Mouse (Mus musculus) ES-Bruce4 (cell line): ENCODE results near the gene Pecr. TPM values are rescaled to one million over a fixed set of nuclear protein-coding genes. Genes with fewer than 3 reads are reported as not detected.
"Not testable (repeated sequence)": the region's sequence is repeated elsewhere in the genome, so short reads cannot be mapped to it uniquely, and the experiment has no call there.

Experiments used
- H3K27ac ChIP-seq: 2 replicates; pipeline ENCODE4 v1.5.1; 2012; ENCODE audit warnings: low read length, inconsistent platforms; ENCODE audit not compliant: insufficient read depth
- H3K27me3 ChIP-seq: 2 replicates; pipeline ENCODE4 v1.6.1; 2012; ENCODE audit warnings: mild to moderate bottlenecking, low read length, inconsistent platforms; ENCODE audit not compliant: control insufficient read depth, poor library complexity, insufficient read depth, severe bottlenecking
- H3K36me3 ChIP-seq: 2 replicates; pipeline ENCODE4 v1.6.1; 2012; ENCODE audit warnings: inconsistent platforms, mild to moderate bottlenecking, low read length, moderate library complexity; ENCODE audit not compliant: control insufficient read depth, poor library complexity, insufficient read depth, severe bottlenecking
- H3K4me1 ChIP-seq: one replicate; pipeline ENCODE4 v1.8.1; 2011; ENCODE audit warnings: low read length; ENCODE audit not compliant: control insufficient read depth, insufficient read depth
- H3K4me3 ChIP-seq: 2 replicates; pipeline ENCODE4 v1.5.1; 2011; ENCODE audit warnings: low read depth, mild to moderate bottlenecking, low read length
- H3K9ac ChIP-seq: 2 replicates; pipeline ENCODE4 v1.6.1; 2012; ENCODE audit warnings: low read depth, mild to moderate bottlenecking, inconsistent platforms; ENCODE audit not compliant: poor library complexity, severe bottlenecking
- H3K9me3 ChIP-seq: replicated peaks from 2 replicates; pipeline ENCODE4 v1.6.1; 2012; ENCODE audit warnings: mild to moderate bottlenecking, low read length, inconsistent platforms; ENCODE audit not compliant: control insufficient read depth, poor library complexity, insufficient read depth, severe bottlenecking
- CTCF ChIP-seq: IDR thresholded peaks from one replicate; pipeline ENCODE4 v1.8.1; 2011; ENCODE audit warnings: low read depth, low read length
- EP300 ChIP-seq: IDR thresholded peaks from 2 replicates; pipeline ENCODE4 v1.6.1; 2011; ENCODE audit warnings: low read depth, low read length; ENCODE audit not compliant: insufficient read depth
- POLR2A ChIP-seq: IDR thresholded peaks from one replicate; pipeline ENCODE4 v1.8.1; 2011; ENCODE audit warnings: low read length; ENCODE audit not compliant: insufficient read depth
- polyA plus RNA-seq: library from polyadenylated mRNA; stranded (reverse); fragments of >200 nt; gene quantifications from 2 replicates; pipeline ENCODE4 v1.2.4, GENCODE M21; 2011; ENCODE audit warnings: low read depth; ENCODE audit not compliant: missing spikeins, insufficient read depth, insufficient read length

The Pecr gene
- polyA plus RNA-seq, 1 experiment, result 67.1 TPM

DNA sequence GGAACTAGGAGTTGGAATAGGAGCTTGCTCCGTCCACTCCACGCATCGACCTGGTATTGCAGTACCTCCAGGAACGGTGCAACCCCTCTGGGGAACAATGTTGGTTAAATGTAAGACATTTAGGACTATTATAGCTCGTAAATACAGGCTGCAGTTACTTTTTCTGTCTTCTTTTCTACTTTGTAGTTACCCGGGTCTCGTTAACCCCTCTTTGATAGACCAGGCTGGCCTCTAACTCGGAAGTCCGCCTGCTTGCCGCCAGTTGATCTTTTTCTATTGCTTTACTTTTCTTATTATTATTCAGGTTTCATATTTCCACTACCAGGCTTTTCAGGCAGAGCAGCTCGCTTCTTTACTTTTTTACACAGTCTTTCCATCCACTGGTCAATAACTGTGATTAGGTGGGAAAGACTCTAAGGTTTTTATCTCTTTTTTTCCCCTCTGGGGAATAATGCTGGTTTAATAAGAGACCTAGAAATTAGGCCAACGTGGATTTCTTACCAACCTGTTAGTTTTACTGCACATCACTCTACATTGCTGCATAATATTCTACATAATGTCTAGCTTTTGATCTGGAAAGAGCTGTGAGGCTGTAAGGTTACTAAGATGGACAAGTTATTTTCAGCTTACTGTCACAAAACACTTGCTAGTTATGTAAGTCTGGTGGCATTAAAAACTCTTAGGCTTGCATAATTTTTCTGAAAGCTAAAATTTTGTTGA is 39.6 kb downstream of the Pecr start:
- H3K9me3 ChIP-seq, result no peaks in the 10 kb centered on the region
- TF ChIP-seq EP300 (no peak), POLR2A (peak; percentile 98)
- H3K36me3 ChIP-seq, result 0 out of 2 replicates have a peak, but pooled peaks cover 3% of the 10 kb centered on the region
- peaks cover 2% of the 10 kb centered on the region for H3K4me1 ChIP-seq
- no peaks in the 10 kb centered on the region for H3K27me3 ChIP-seq
- 0 out of 2 replicates have a peak overlapping the region, but pooled peaks have one; percentile 47 for H3K9ac ChIP-seq
- H3K27ac ChIP-seq, result no peak overlapping the region
- H3K4me3 ChIP-seq, result no peak overlapping the region; the same call in 1 of the 2 replicates

DNA sequence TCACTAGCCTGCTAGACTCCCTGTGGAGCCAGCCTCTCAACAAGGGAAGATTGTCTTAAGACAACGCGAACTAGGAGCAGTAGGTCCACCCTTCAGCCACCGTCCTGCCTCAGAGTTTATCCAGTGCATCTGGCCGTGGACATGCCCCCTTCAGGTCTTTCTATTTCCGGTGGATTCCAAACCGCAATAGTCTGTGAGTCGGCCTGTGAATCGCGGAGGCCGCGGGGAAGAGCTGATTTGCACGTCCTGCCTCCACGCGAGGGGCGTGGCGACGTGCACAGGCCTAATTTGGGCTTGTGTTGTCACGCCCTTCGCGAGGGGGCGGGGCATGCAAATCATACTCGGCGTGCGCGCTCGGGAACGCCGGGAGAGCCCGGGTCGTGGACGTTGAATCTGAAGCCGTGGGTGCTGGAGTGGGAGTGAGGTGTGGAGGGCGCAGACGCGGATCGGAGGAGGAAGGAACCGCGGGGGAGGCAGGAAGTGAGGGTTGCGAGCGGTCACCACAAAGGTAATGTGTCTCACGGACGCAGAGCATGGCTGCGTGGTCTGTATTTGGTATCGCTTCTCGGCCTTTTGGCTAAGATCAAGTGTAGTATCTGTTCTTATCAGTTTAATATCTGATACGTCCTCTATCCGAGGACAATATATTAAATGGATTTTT is 40.3 kb downstream of the Pecr start:
- H3K9ac ChIP-seq, result peak overlapping the region; percentile 47
- H3K4me3 ChIP-seq, result peak overlapping the region; percentile 31
- TF ChIP-seq EP300 (no peak; the same call in none of the 2 replicates), POLR2A (peak; percentile 100)

DNA sequence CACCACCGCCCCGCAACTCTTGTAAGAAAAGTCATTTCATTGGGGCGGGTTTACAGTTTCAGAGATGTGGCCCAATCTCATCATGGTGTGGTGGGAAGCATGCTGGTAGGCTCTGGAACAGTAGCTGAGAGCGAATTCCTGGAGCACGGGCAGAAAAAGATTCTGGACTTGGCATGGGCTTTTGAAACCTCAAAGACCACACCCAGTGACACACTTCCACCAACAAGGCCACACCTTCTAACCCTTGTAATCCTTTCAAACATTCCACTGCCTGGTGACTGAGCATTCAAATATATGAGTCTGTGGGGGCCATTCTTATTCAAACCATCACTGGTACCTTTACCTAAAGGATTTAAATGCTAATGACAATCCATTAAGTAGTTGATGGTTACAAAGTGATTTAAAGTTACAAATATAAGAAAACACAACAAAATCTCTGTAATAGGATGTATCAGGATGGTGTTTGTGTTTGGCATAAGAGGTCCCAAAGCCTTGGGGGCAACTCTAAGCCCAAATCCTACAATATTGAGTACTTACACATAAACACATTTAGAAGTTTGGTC is 41.5 kb downstream of the Pecr start:
- TF ChIP-seq POLR2A, result no peak
- peak; percentile 19; the same call in 1 of the 2 replicates for TF ChIP-seq EP300
- no peak for TF ChIP-seq CTCF
- H3K27ac ChIP-seq, result peak overlapping the region; percentile 85
- peaks cover 2% of the 10 kb centered on the region for H3K4me1 ChIP-seq
- no peaks in the 10 kb centered on the region for H3K27me3 ChIP-seq
- H3K4me3 ChIP-seq, result no peak overlapping the region
- H3K9ac ChIP-seq, result no peak overlapping the region
- H3K9me3 ChIP-seq, result no peaks in the 10 kb centered on the region
- H3K36me3 ChIP-seq, result 0 out of 2 replicates have a peak, but pooled peaks cover 3% of the 10 kb centered on the region

More for the DNA sequence above, 40.3 kb downstream of the Pecr start:
- Histone ChIP-seq H3K4me1 (peaks cover 2% of the 10 kb centered on the region), H3K9me3 (no peaks in the 10 kb centered on the region), H3K27me3 (no peaks in the 10 kb centered on the region), H3K27ac (peak overlapping the region; percentile 65), H3K36me3 (0 out of 2 replicates have a peak, but pooled peaks cover 3% of the 10 kb centered on the region)

DNA sequence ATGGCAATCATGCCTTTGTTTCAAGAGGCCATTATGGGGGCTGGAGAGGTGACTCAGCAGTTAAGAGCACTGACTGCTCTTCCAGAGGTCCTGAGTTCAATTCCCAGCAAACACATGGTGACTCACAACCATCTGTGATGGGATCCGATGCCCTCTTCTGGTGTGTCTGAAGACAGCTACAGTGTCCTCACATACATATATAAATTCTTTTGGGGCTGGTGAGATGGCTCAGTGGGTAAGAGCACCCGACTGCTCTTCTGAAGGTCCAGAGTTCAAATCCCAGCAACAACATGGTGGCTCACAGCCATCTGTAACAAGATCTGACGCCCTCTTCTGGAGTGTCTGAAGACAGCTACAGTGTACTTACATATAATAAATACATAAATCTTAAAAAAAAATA is 45.0 kb downstream of the Pecr start:
- H3K27me3 ChIP-seq, H3K4me3 ChIP-seq, H3K9me3 ChIP-seq, H3K9ac ChIP-seq, H3K4me1 ChIP-seq, H3K36me3 ChIP-seq: not testable (repeated sequence)
- H3K27ac ChIP-seq, result peak overlapping the region; percentile 91

DNA sequence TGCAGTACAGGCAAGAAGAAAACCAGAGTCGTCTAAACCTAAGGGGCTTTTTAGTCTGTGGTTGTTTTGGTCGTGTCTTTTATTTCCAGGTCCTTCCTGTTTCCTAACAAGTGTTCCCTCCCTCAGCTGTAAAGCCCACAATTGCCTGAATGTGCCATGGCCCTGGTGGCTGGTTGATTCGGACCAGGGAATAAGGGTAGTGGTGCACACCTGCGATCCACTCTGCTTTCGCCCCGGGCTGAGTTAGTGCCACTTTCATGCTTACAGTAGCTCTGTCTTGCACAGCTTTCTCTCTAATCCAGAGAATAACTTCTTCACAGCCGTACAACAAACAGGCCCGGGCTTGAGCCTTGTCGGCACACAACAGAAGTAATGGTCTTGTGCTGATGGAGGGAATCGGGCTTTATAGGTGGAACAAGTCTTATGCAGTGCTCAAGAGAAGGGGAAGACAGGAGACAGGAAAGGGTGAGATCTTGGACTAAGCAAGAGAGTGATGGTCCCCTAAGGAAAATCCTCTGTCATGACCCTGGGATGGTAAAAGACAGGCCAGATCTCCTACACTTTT is 46.0 kb downstream of the Pecr start:
- H3K4me1 ChIP-seq, result peaks cover 4% of the 10 kb centered on the region
- TF ChIP-seq EP300 (no peak), CTCF (no peak)
- peak overlapping the region; percentile 57 for H3K9ac ChIP-seq
- no peaks in the 10 kb centered on the region for H3K27me3 ChIP-seq
- H3K27ac ChIP-seq, result peak overlapping the region; percentile 91
- H3K4me3 ChIP-seq, result peak overlapping the region; percentile 60
- 0 out of 2 replicates have a peak, but pooled peaks cover 3% of the 10 kb centered on the region for H3K36me3 ChIP-seq
- H3K9me3 ChIP-seq, result no peaks in the 10 kb centered on the region
